Mouse (Mus musculus) cerebellum, adult 18-20 months (tissue): ENCODE measurements around the gene Il5ra.
A peak's percentile ranks its signal among the peaks of the same experiment; 100 is the strongest.

Experiments used
- DNase-seq, 2 experiments: peaks; one replicate each; pipeline ENCODE4 v3.0.0; 2021

Gene Il5ra

GRCm38 (mm10) chr6:106738229-106738628 is 10.6 kb downstream of the Il5ra start:
- DNase-seq: no peak

GRCm38 (mm10) chr6:106732563-106732962 is 16.3 kb downstream of the Il5ra start:
- DNase-seq: no peak

- no peak for DNase-seq
Observed at GRCm38 (mm10) chr6:106729682-106730314, 19.0 kb downstream of the Il5ra start.

GRCm38 (mm10) chr6:106727703-106728102 is 21.1 kb downstream of the Il5ra start:
- no peak for DNase-seq

GRCm38 (mm10) chr6:106726078-106726477 is 22.8 kb downstream of the Il5ra start:
- no peak for DNase-seq

- no peak for DNase-seq
Observed at GRCm38 (mm10) chr6:106725642-106726041, 23.2 kb downstream of the Il5ra start.

- no peak for DNase-seq
Observed at GRCm38 (mm10) chr6:106705506-106706035, 43.3 kb downstream of the Il5ra start.

DNA sequence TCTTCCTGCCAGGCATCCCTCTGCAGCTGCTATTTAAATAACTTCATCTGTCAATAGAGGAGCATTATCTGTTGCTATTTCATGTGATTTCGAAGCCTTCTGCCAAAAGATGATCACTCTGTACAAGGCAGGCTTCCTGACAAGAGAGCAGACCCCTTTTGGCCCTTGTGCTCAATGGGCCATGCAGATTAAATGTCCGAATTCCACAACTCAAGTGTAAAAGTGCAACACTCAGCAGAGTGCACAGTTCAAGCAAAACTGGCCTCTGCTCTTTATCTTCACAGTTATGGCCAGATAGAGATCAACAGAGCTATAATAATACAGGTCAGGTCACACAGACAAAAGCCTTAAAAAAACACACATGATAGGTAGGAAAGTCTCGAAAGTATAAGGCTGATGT is 46.9 kb downstream of the Il5ra start:
- DNase-seq: no peak

GRCm38 (mm10) chr6:106675581-106675980 is 73.3 kb downstream of the Il5ra start:
- no peak for DNase-seq

DNA sequence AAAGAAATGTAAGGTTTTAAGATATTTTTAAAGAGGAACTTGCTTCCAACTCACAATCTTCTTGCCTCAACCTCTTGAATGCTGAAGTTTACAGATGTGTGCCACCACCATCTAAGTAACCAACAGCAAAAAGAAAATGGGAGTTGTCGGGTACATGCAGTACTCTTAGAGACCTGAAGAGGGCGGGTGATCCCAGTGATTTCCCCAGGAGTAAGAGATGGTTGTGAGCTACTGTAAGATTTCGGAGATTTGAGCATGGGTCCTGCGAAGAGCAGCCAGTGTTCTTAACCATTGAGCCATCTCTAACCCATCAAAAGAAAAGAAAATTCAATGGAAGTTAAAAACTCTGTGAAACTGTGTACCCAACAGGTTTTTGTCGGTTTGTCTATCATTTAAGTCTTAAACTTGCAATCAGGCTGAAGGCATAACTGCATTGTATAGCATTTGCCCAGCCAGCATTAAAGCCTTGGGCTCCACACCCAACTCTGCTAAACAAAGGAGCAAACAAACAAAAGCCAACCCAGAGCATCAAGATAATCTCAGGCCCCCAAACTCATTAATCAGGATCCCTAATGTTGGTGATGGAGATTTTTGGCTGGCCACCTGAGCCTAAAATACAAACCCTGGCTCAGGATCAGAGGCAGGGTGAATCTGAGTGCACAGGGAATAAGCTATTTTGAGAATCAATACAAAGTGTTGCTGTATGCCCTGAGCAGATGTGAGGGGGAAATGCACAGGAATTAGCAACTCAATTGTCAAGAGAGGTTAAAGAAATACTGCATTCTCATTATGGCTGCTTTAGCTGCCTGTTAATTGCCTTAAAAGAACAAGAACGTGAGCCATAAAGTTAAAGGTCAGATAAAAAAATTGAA is 84.8 kb downstream of the Il5ra start:
- DNase-seq: peak; percentile 32 to 33
